Mouse (Mus musculus): ENCODE results near the gene Smg7.

DNA sequence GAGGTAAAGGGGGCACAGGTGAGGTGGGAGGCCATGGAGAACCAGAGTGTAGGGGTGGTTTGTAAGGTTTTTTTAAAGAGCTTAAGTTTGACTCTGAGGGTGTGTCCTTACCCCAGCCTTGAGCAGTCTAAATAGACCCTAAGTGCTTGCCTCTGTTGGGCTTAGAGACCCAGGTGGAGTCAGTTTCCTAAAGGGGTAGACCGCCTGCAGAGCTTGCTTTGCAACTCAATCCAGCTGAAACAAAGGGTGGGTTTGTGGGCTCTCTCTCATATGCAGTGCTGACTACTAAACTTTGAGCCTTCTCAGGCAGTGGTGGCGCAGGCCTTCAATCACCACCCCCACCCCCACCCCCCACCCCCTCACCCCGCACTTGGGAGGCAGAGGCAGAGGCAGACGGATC lies 40.5 kb upstream of the Smg7 start:
- TF ChIP-seq CTCF (IDR thresholded peaks at IDR 0.05; ENCODE audit: control insufficient read depth, insufficient read depth, insufficient read length) (no peak), MAX (IDR thresholded peaks at IDR 0.05) (no peak), MYOD1 (IDR thresholded peaks at IDR 0.05; ENCODE audit: control insufficient read depth, insufficient read length, low read depth) (no peak), MYOG (IDR thresholded peaks at IDR 0.05; ENCODE audit: control insufficient read depth, extremely low read depth, insufficient read length) (no peak), CEBPB (IDR thresholded peaks at IDR 0.05; ENCODE audit: low read depth) (no peak)
